Mouse (Mus musculus) frontal cortex, postnatal 25 days (tissue): ENCODE data around the gene Ccr6.

Source experiments
- DNase-seq, 2 experiments: peaks; one replicate each; pipeline ENCODE4 v3.0.0; 2022; ENCODE audit warnings: low spot score in 2 of 2

Ccr6 gene

DNA sequence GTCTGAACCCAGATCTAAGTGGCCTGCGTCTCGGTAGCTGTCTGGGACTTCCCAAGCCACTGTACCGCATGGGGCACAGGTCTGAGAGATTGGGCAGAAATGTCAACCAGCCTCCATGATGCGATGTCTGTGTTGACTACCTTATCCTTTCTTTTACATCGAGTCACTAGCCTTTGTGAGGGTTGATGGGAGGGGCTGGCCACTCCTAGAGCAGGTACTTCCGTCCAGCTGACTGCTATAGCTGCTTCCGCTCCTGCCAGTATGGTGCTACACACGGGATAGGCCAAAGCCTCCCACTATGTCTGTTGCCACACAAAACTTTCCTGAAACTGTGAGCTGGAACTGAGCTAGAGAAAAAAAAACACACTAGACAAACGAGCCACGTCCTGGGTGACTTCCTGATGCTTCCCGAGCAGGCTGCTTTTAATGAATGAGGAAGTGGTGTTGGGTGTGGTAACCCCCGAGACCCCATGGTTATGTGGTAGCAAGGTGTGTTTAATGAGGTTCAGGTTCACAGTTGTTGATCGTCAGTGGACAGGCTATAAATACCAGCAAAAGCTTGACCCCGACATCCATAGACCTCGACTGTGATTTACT is 2.1 kb upstream of the Ccr6 start:
- no peak for DNase-seq

GRCm38 (mm10) chr17:8234537-8234936 is 1.3 kb upstream of the Ccr6 start:
- no peak for DNase-seq

- no peak for DNase-seq
Measured at GRCm38 (mm10) chr17:8238012-8238710, 2.3 kb downstream of the Ccr6 start.

GRCm38 (mm10) chr17:8239561-8239960 is 3.7 kb downstream of the Ccr6 start:
- no peak for DNase-seq

GRCm38 (mm10) chr17:8240517-8240916 is 4.7 kb downstream of the Ccr6 start:
- DNase-seq: no peak

GRCm38 (mm10) chr17:8241645-8242044 is 5.8 kb downstream of the Ccr6 start:
- DNase-seq: no peak

- DNase-seq: no peak
Measured at GRCm38 (mm10) chr17:8242186-8242585, 6.3 kb downstream of the Ccr6 start.

DNA sequence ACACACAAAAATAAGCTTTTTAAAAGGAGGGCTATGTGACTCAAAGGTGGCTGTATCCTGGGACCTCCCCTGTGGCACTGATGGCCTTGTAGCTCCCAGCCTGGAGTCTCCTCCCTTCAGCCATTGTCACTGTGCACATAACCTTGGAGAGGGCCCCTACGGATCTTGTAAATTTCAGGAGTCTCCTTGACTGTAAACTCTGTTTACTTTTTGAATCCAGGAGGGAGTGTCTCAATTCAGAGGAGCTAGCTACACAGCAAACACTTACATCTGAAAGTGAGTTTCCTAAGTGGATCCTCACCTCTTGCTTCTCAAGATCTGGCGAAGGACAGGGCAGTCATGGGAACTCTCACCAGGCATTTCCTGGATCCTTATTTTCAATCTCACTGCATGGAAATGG is 8.3 kb downstream of the Ccr6 start:
- no peak for DNase-seq

DNA sequence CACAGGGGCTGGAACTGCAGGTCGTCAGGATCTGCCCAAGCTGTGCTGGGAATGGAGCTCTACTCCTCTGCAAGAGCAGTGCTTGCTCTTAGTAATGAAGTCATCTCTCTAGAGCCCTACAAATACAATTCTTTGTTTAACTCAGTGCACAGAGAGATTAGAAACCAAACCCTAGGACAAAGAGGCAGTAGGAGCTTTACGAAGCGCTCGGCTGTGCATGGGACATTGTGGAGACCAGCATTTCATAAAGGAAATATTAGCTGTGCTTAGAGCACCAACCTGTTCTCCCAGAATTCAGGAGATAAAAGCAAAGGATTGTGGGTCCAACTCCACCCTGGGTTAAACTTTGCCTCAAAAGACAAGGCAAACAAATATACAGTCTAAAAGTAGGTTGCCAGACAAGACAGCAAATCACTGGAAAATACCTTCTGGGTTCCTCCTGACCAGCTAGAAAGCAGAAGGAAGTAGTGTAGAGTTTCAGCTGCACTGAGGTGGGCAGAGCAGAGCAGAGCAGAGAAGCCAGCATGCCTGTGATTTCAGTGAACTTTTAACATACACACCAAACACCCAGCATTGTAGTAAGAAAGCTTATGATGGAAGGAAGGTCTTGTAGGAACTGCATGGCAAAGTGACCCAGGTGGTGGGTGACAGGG is 10.4 kb downstream of the Ccr6 start:
- DNase-seq: no peak

GRCm38 (mm10) chr17:8251704-8252103 is 15.9 kb downstream of the Ccr6 start:
- DNase-seq: no peak

- no peak for DNase-seq
Measured at GRCm38 (mm10) chr17:8254268-8254667, 18.4 kb downstream of the Ccr6 start.

DNA sequence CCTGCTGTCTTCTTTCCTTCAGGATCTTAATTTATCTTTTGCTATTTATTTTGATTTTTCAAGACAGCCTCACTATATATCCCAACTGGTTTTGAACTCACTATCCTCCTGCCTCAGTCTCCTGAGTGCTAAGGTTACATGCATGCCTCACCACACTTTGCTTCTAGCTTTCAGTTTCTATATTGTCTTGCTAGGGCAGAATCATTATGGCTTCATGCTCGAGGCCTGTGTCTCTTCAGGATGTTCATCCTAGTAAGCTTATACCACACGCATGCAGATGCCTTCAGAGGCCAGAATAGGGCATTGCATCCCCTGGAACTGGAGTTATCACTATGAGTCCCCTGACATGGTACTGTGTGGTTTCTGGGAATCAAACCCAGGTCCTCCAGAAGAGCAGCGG is 19.1 kb downstream of the Ccr6 start:
- DNase-seq: no peak

GRCm38 (mm10) chr17:8255583-8255982 is 19.7 kb downstream of the Ccr6 start:
- no peak for DNase-seq

DNA sequence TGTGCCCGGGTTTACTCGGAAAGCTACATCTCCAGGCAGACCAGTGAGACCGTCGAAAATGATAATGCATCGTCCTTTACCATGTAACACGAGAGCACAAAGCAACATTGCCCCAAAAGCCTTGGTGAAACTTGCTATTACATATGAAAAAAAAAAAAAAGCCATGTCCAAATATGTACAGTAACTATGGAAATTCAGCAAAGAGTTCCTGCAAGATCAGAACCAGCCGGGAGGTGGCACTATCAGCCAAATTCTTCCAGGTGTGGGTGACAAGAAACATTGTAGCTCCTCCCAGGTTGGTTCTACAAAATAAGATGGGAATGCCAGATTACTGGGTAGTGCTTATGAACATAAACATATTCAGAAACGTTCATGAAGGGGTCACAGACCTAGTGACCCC is 21.1 kb downstream of the Ccr6 start:
- DNase-seq: no peak

DNA sequence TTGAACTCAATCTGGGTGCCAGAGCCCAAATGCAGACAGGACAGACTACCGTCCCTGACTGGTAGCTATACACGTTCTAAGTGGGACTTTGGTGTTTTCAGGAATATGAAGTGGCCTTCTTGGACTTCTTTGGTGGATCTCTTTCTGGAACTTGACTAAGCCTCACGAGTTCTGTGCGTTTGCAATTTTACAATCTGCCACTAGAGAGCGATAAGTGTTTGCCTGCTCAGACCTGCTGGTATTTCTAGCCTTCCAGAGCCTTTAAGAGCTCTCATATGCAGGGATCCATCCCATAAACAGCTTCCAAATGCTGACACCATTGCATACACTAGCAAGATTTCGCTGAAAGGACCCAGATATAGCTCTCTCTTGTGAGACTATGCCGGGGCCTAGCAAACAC is 28.8 kb downstream of the Ccr6 start:
- DNase-seq: peak; percentile 16 to 47

DNA sequence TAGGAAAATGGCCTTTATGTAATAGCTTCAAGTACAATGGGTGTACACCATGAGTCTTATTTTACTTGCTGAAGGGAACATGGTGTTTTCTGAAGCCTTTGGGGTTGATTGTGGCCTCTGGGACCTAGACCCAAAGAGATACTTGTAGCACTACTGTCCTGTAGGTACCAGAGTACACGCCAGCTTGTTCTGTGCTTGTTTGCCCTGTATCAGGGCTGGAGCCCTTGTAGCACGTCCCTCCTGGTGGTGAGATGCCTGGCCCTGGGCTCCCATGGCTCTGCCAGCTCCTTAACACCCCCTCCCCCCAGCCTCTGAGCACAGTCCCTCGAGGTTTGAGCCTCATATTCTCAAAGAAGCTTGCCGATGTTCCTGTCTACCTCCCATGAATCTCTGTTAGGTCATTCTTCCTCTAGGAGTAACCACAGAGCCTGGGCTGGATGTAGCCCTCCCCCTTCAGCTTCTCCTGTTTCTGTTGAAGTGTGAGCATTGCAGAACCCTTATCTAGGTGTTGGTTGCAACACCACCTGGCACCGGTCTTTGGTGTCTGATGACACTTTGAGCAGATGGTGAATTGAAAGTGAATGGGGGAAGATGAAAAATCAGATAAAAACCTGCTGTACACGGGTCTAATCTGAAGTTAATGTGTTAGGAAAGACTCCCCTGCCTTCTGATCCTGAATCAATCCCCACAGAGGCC is 36.4 kb downstream of the Ccr6 start:
- no peak for DNase-seq

DNA sequence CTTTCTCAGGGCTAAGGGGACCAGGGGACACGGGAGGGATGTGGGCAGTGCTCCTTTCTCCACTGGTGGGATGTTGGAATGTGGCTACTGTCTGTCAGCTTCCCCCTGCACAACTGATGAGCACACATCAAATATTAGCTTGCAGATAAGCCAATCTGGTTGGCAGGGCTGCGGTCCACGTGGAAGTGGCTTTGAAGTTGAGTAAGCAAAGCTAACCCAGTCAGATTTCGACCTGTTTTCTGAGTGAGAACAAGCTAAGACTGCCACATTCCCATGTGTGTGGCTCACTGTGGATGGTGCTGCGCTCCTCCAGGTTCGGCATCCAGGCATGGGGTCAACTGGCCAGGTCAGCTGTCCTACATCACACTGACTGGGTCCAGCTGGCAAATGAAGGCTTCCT is 37.1 kb downstream of the Ccr6 start:
- DNase-seq: no peak

- DNase-seq: no peak
Measured at GRCm38 (mm10) chr17:8276071-8276470, 40.2 kb downstream of the Ccr6 start.

- no peak for DNase-seq
Measured at GRCm38 (mm10) chr17:8276680-8277079, 40.8 kb downstream of the Ccr6 start.

- no peak for DNase-seq
Measured at GRCm38 (mm10) chr17:8277266-8277665, 41.4 kb downstream of the Ccr6 start.

DNA sequence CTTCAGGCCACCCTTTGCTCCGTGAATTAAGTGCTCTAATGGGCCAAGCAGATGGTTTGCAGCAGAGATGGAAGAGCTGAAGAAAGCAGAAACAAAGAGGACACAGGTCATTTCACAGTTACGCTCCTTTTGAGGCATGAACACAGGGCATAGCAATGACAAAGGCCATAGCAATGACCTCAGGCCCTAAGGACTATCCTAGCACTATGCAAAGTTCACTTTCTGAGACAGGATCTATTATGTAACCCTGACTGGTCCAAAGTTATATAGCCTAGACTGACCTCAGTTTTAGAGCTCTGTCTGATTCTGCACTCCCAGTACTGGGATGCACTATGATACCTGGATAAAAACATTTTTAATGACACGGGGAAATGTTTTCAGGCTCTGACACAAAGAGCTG is 42.5 kb downstream of the Ccr6 start:
- DNase-seq: no peak

DNA sequence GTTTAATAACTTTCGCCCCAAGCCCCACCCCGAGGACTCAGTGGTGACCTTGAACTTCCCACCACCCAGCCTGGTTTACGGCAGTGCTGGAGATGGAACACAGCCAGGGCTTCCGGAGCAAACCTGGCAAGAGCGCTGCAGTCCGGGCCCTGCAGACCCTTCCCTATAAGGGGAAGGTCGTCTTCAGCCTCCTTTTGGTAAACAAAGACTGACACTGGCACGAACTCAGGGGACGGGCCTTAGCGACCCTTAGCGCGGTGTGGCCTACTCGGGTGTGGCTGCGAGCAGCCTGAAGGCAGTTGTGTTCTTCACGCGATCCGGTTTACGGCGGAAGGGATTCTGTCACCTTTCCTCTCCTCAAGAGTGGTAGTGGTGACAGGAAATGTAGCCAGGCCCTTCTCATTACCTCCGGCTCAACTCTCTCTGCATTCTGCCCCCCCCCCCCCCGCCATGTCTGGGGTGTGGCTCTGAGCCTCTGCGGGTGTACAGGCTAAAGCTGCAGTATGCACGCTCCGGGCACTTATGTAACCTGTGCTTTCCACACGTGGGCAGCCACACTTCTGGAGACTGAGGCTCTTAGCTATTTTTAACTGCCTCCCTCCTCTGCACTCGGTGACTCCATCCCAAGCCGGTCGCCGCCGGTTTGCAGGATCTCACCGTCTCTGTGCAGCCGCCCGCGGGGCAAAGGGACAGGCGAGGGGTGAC is 47.1 kb downstream of the Ccr6 start, which contains the start of gene Mpc1:
TSS of gene Mpc1 (plus strand) at position 84 of the 705 bp plus-strand sequence.
- DNase-seq: peak; percentile 20 to 83
